Mouse (Mus musculus) forebrain, embryonic 12.5 days (tissue): ENCODE measurements around the gene Itga9. TPM values are rescaled to one million over a fixed set of nuclear protein-coding genes. Genes with fewer than 3 reads are reported as not detected.

Source experiments
- ATAC-seq: fragments of 200-750 bp; cut with Nextera tagmentation; 2 replicates; pipeline ENCODE4 v1.8.0; 2017; ENCODE audit warnings: moderate TSS enrichment; ENCODE audit not compliant: low FRiP score
- H3K27ac ChIP-seq: fragments of 300-500 bp; sonication (generic); 2 replicates; pipeline ENCODE4 v1.5.1; 2016; ENCODE audit warnings: mild to moderate bottlenecking
- H3K27me3 ChIP-seq: fragments of 300-500 bp; sonication (generic); 2 replicates; pipeline ENCODE4 v1.6.1; 2016; ENCODE audit warnings: mild to moderate bottlenecking
- H3K36me3 ChIP-seq: fragments of 300-500 bp; sonication (generic); replicated peaks from 2 replicates; pipeline ENCODE4 v1.6.1; 2016; ENCODE audit warnings: mild to moderate bottlenecking
- H3K4me1 ChIP-seq: fragments of 300-500 bp; sonication (generic); 2 replicates; pipeline ENCODE4 v1.6.1; 2016
- H3K4me2 ChIP-seq: fragments of 300-500 bp; sonication (generic); 2 replicates; pipeline ENCODE4 v1.6.1; 2016; ENCODE audit warnings: mild to moderate bottlenecking, moderate library complexity
- H3K4me3 ChIP-seq: fragments of 300-500 bp; sonication (generic); replicated peaks from 2 replicates; pipeline ENCODE4 v1.5.1; 2016; ENCODE audit warnings: mild to moderate bottlenecking
- H3K9ac ChIP-seq: fragments of 300-500 bp; sonication (generic); 2 replicates; pipeline ENCODE4 v1.6.1; 2016; ENCODE audit warnings: mild to moderate bottlenecking
- H3K9me3 ChIP-seq: fragments of 300-500 bp; sonication (generic); 2 replicates; pipeline ENCODE4 v1.6.1; 2016
- WGBS: fragments of 180-500 bp; shearing (Covaris S2); methylation state at CpG from one replicate; pipeline ENCODE4 v1.1.7; 2016; 5-methylcytosine and 5-hydroxymethylcytosine counted together
- polyA plus RNA-seq: library from polyadenylated mRNA; unstranded; fragments of >200 nt; fragmentation: Nextera tagmentation; extraction: Ambion mirVana; gene quantifications from 2 replicates; pipeline ENCODE4 v1.2.1, GENCODE M21; 2016

The Itga9 gene
- polyA plus RNA-seq, 1 experiment from 2014 or later, result 7.7 TPM

- 83% methylated on average over 7 of the region's 7 CpGs for WGBS
- no peak overlapping the region for H3K4me3 ChIP-seq
- H3K27me3 ChIP-seq, result no peaks in the 10 kb centered on the region
- H3K36me3 ChIP-seq, result no peaks in the 10 kb centered on the region
- no peak overlapping the region for H3K9ac ChIP-seq
- no peak overlapping the region for H3K4me2 ChIP-seq
- no peaks in the 10 kb centered on the region for H3K4me1 ChIP-seq
- no peaks in the 10 kb centered on the region for H3K9me3 ChIP-seq
- no peak for ATAC-seq
- H3K27ac ChIP-seq, result no peak overlapping the region
Observed at GRCm38 (mm10) chr9:118660259-118660658, 53.8 kb downstream of the Itga9 start.

GRCm38 (mm10) chr9:118662026-118662425 lies 55.5 kb downstream of the Itga9 start:
- ATAC-seq, result no peak
- Histone ChIP-seq H3K4me3 (no peak overlapping the region), H3K27me3 (no peaks in the 10 kb centered on the region), H3K9ac (no peak overlapping the region), H3K27ac (no peak overlapping the region), H3K36me3 (no peaks in the 10 kb centered on the region; the same call in 1 of the 2 replicates), H3K4me1 (no peaks in the 10 kb centered on the region), H3K9me3 (no peaks in the 10 kb centered on the region), H3K4me2 (no peak overlapping the region)
- 94% methylated on average over 8 of the region's 8 CpGs for WGBS

GRCm38 (mm10) chr9:118662476-118662875 lies 56.0 kb downstream of the Itga9 start:
- no peaks in the 10 kb centered on the region for H3K27me3 ChIP-seq
- no peaks in the 10 kb centered on the region; the same call in 1 of the 2 replicates for H3K36me3 ChIP-seq
- no peak overlapping the region for H3K27ac ChIP-seq
- no peaks in the 10 kb centered on the region for H3K9me3 ChIP-seq
- no peak overlapping the region for H3K4me2 ChIP-seq
- no peak overlapping the region for H3K9ac ChIP-seq
- WGBS, result 92% methylated on average over 10 of the region's 10 CpGs
- no peak overlapping the region for H3K4me3 ChIP-seq
- ATAC-seq, result no peak
- no peaks in the 10 kb centered on the region for H3K4me1 ChIP-seq

- no peaks in the 10 kb centered on the region for H3K9me3 ChIP-seq
- no peaks in the 10 kb centered on the region; the same call in 1 of the 2 replicates for H3K36me3 ChIP-seq
- no peaks in the 10 kb centered on the region for H3K27me3 ChIP-seq
- no peak overlapping the region for H3K4me3 ChIP-seq
- ATAC-seq, result no peak
- H3K27ac ChIP-seq, result no peak overlapping the region
- no peak overlapping the region for H3K9ac ChIP-seq
- H3K4me2 ChIP-seq, result no peak overlapping the region
- no peaks in the 10 kb centered on the region for H3K4me1 ChIP-seq
- 64% methylated on average over 6 of the region's 6 CpGs for WGBS
Observed at GRCm38 (mm10) chr9:118663938-118664337, 57.4 kb downstream of the Itga9 start.

- no peak overlapping the region for H3K9ac ChIP-seq
- ATAC-seq, result no peak
- H3K27ac ChIP-seq, result no peak overlapping the region
- no peaks in the 10 kb centered on the region for H3K27me3 ChIP-seq
- no peaks in the 10 kb centered on the region; the same call in 1 of the 2 replicates for H3K36me3 ChIP-seq
- 84% methylated on average over 3 of the region's 3 CpGs for WGBS
- no peaks in the 10 kb centered on the region for H3K4me1 ChIP-seq
- H3K4me3 ChIP-seq, result no peak overlapping the region
- no peaks in the 10 kb centered on the region for H3K9me3 ChIP-seq
- H3K4me2 ChIP-seq, result no peak overlapping the region
Observed at GRCm38 (mm10) chr9:118666069-118666468, 59.6 kb downstream of the Itga9 start.

GRCm38 (mm10) chr9:118669696-118670095 lies 63.2 kb downstream of the Itga9 start:
- Histone ChIP-seq H3K36me3 (no peaks in the 10 kb centered on the region; the same call in 1 of the 2 replicates), H3K27ac (no peak overlapping the region), H3K9ac (no peak overlapping the region), H3K27me3 (no peaks in the 10 kb centered on the region), H3K9me3 (no peaks in the 10 kb centered on the region), H3K4me3 (no peak overlapping the region), H3K4me2 (no peak overlapping the region), H3K4me1 (no peaks in the 10 kb centered on the region)
- ATAC-seq, result no peak
- 90% methylated on average over 3 of the region's 3 CpGs for WGBS

- H3K9me3 ChIP-seq, result no peaks in the 10 kb centered on the region
- no peak overlapping the region for H3K4me2 ChIP-seq
- ATAC-seq, result no peak
- H3K4me3 ChIP-seq, result no peak overlapping the region
- no peaks in the 10 kb centered on the region for H3K36me3 ChIP-seq
- H3K27ac ChIP-seq, result no peak overlapping the region
- H3K9ac ChIP-seq, result no peak overlapping the region
- peaks cover 19% of the 10 kb centered on the region for H3K4me1 ChIP-seq
- H3K27me3 ChIP-seq, result no peaks in the 10 kb centered on the region
- WGBS, result 86% methylated on average over 12 of the region's 12 CpGs
Observed at GRCm38 (mm10) chr9:118674277-118674676, 67.8 kb downstream of the Itga9 start.

- no peaks in the 10 kb centered on the region for H3K36me3 ChIP-seq
- no peak overlapping the region for H3K4me3 ChIP-seq
- WGBS, result 89% methylated on average over 15 of the region's 22 CpGs
- no peak overlapping the region for H3K9ac ChIP-seq
- H3K9me3 ChIP-seq, result no peaks in the 10 kb centered on the region
- no peak overlapping the region for H3K4me2 ChIP-seq
- peaks cover 19% of the 10 kb centered on the region for H3K4me1 ChIP-seq
- ATAC-seq, result no peak
- no peaks in the 10 kb centered on the region for H3K27me3 ChIP-seq
- no peak overlapping the region for H3K27ac ChIP-seq
Observed at GRCm38 (mm10) chr9:118674761-118675160, 68.3 kb downstream of the Itga9 start.

- Histone ChIP-seq H3K27me3 (no peaks in the 10 kb centered on the region), H3K4me2 (no peak overlapping the region), H3K9ac (no peak overlapping the region), H3K36me3 (no peaks in the 10 kb centered on the region), H3K4me1 (peaks cover 19% of the 10 kb centered on the region), H3K4me3 (no peak overlapping the region), H3K27ac (no peak overlapping the region), H3K9me3 (no peaks in the 10 kb centered on the region)
- 96% methylated on average over 8 of the region's 8 CpGs for WGBS
- ATAC-seq, result no peak
Observed at GRCm38 (mm10) chr9:118675573-118676170, 69.2 kb downstream of the Itga9 start.

GRCm38 (mm10) chr9:118676692-118677091 lies 70.2 kb downstream of the Itga9 start:
- 0 out of 2 replicates have a peak, but pooled peaks have one; percentile 30 for ATAC-seq
- Histone ChIP-seq H3K27ac (0 out of 2 replicates have a peak overlapping the region, but pooled peaks have one; percentile 36), H3K4me2 (no peak overlapping the region), H3K4me1 (peaks cover 19% of the 10 kb centered on the region), H3K9ac (no peak overlapping the region), H3K9me3 (no peaks in the 10 kb centered on the region), H3K36me3 (no peaks in the 10 kb centered on the region), H3K27me3 (no peaks in the 10 kb centered on the region), H3K4me3 (no peak overlapping the region)
- 84% methylated on average over 8 of the region's 8 CpGs for WGBS

GRCm38 (mm10) chr9:118677349-118677748 lies 70.9 kb downstream of the Itga9 start:
- Histone ChIP-seq H3K4me1 (peaks cover 19% of the 10 kb centered on the region), H3K27me3 (no peaks in the 10 kb centered on the region), H3K4me2 (no peak overlapping the region), H3K9me3 (no peaks in the 10 kb centered on the region), H3K4me3 (no peak overlapping the region), H3K36me3 (no peaks in the 10 kb centered on the region), H3K9ac (no peak overlapping the region), H3K27ac (0 out of 2 replicates have a peak overlapping the region, but pooled peaks have one; percentile 13)
- ATAC-seq, result no peak
- WGBS, result 45% methylated on average over 9 of the region's 9 CpGs

- Histone ChIP-seq H3K36me3 (no peaks in the 10 kb centered on the region), H3K27ac (peak overlapping the region; percentile 31; the same call in 1 of the 2 replicates), H3K4me3 (no peak overlapping the region), H3K27me3 (no peaks in the 10 kb centered on the region), H3K4me2 (no peak overlapping the region), H3K4me1 (peaks cover 19% of the 10 kb centered on the region), H3K9ac (no peak overlapping the region), H3K9me3 (no peaks in the 10 kb centered on the region)
- ATAC-seq, result no peak
- WGBS, result 70% methylated on average over 15 of the region's 15 CpGs
Observed at GRCm38 (mm10) chr9:118678020-118678750, 71.7 kb downstream of the Itga9 start.

- 69% methylated on average over 10 of the region's 10 CpGs for WGBS
- H3K36me3 ChIP-seq, result no peaks in the 10 kb centered on the region
- H3K27me3 ChIP-seq, result no peaks in the 10 kb centered on the region
- no peak overlapping the region for H3K9ac ChIP-seq
- H3K9me3 ChIP-seq, result no peaks in the 10 kb centered on the region
- no peak overlapping the region for H3K4me3 ChIP-seq
- H3K27ac ChIP-seq, result no peak overlapping the region
- H3K4me2 ChIP-seq, result no peak overlapping the region
- ATAC-seq, result no peak
- H3K4me1 ChIP-seq, result peaks cover 19% of the 10 kb centered on the region
Observed at GRCm38 (mm10) chr9:118678759-118679158, 72.3 kb downstream of the Itga9 start.
